Mouse (Mus musculus): ENCODE data around the gene Pdxdc1. TPM values are rescaled to one million over a fixed set of nuclear protein-coding genes. Genes with fewer than 3 reads are reported as not detected.

Gene Pdxdc1
- 100 and 116 TPM in 2 replicates for polyA plus RNA-seq (2014; fragmentation: Nextera tagmentation; extraction: Ambion mirVana)

- Histone ChIP-seq H3K27ac (replicated peaks; ENCODE audit: low read depth, low read length) (peak within 1 kb of the TSS; percentile 81), H3K36me3 (ENCODE audit: control insufficient read depth, insufficient read depth, low read length) (no peaks in the 10 kb centered on the region), H3K9me3 (ENCODE audit: control insufficient read depth, low read length) (no peaks in the 10 kb centered on the region), H3K9ac (ENCODE audit: low read depth, low read length) (peak within 1 kb of the TSS; percentile 94), H3K27me3 (replicated peaks; ENCODE audit: control insufficient read depth, insufficient read depth, low read length) (no peaks in the 10 kb centered on the region), H3K4me2 (ENCODE audit: low read depth, low read length) (peak within 1 kb of the TSS; percentile 78), H3K4me1 (ENCODE audit: control insufficient read depth, insufficient read depth, low read length) (no peaks in the 10 kb centered on the region), H3K4me3 (ENCODE audit: low read depth, low read length) (peak within 1 kb of the TSS; percentile 75)
- peak; percentile 97 for DNase-seq (ENCODE audit: low spot score)
- under 1% methylated on average over 29 of the region's 57 CpGs for WGBS
- ATAC-seq (ENCODE audit: low read depth), result peak; percentile 96
Measured at GRCm38 (mm10) chr16:13902888-13903483, at the start of gene Pdxdc1, which contains the start of gene Mpv17l. TSS of gene Pdxdc1 (minus strand) at chr16:13903131. TSS of gene Mpv17l (plus strand) at chr16:13903161.

- 71% methylated on average over 3 of the region's 3 CpGs for WGBS
- no peak overlapping the region for H3K4me2 ChIP-seq (ENCODE audit: low read depth, low read length)
- H3K27ac ChIP-seq (replicated peaks; ENCODE audit: low read depth, low read length), result no peak overlapping the region
- no peak overlapping the region for H3K9ac ChIP-seq (ENCODE audit: low read depth, low read length)
- no peak overlapping the region for H3K4me3 ChIP-seq (ENCODE audit: low read depth, low read length)
- no peaks in the 10 kb centered on the region for H3K36me3 ChIP-seq (ENCODE audit: control insufficient read depth, insufficient read depth, low read length)
- no peaks in the 10 kb centered on the region for H3K4me1 ChIP-seq (ENCODE audit: control insufficient read depth, insufficient read depth, low read length)
- no peaks in the 10 kb centered on the region for H3K9me3 ChIP-seq (ENCODE audit: control insufficient read depth, low read length)
- ATAC-seq (ENCODE audit: low read depth) (no peak), DNase-seq (ENCODE audit: low spot score) (no peak)
- H3K27me3 ChIP-seq (replicated peaks; ENCODE audit: control insufficient read depth, insufficient read depth, low read length), result no peaks in the 10 kb centered on the region
Measured at GRCm38 (mm10) chr16:13951245-13951644, 48.3 kb upstream of the Pdxdc1 start.

- Histone ChIP-seq H3K4me1 (ENCODE audit: control insufficient read depth, insufficient read depth, low read length) (peaks cover 11% of the 10 kb centered on the region; the same call in 1 of the 2 replicates), H3K27ac (replicated peaks; ENCODE audit: low read depth, low read length) (no peak overlapping the region), H3K9ac (ENCODE audit: low read depth, low read length) (no peak overlapping the region), H3K27me3 (replicated peaks; ENCODE audit: control insufficient read depth, insufficient read depth, low read length) (no peaks in the 10 kb centered on the region), H3K9me3 (ENCODE audit: control insufficient read depth, low read length) (no peaks in the 10 kb centered on the region), H3K4me3 (ENCODE audit: low read depth, low read length) (no peak overlapping the region), H3K36me3 (ENCODE audit: control insufficient read depth, insufficient read depth, low read length) (no peaks in the 10 kb centered on the region), H3K4me2 (ENCODE audit: low read depth, low read length) (no peak overlapping the region)
- WGBS, result 85% methylated on average over 1 of the region's 1 CpGs
- DNase-seq (ENCODE audit: low spot score) (no peak), ATAC-seq (ENCODE audit: low read depth) (no peak)
Measured at GRCm38 (mm10) chr16:13946306-13946705, 43.4 kb upstream of the Pdxdc1 start.

GRCm38 (mm10) chr16:13945153-13945552, 42.2 kb upstream of the Pdxdc1 start:
- H3K4me3 ChIP-seq (ENCODE audit: low read depth, low read length), result no peak overlapping the region
- H3K9ac ChIP-seq (ENCODE audit: low read depth, low read length), result no peak overlapping the region
- H3K4me2 ChIP-seq (ENCODE audit: low read depth, low read length), result no peak overlapping the region
- DNase-seq (ENCODE audit: low spot score) (peak; percentile 66), ATAC-seq (ENCODE audit: low read depth) (peak; percentile 36; the same call in 1 of the 2 replicates)
- H3K27ac ChIP-seq (replicated peaks; ENCODE audit: low read depth, low read length), result peak overlapping the region; percentile 21; the same call in 1 of the 2 replicates
- no peaks in the 10 kb centered on the region for H3K9me3 ChIP-seq (ENCODE audit: control insufficient read depth, low read length)
- no peaks in the 10 kb centered on the region for H3K27me3 ChIP-seq (replicated peaks; ENCODE audit: control insufficient read depth, insufficient read depth, low read length)
- no peaks in the 10 kb centered on the region for H3K36me3 ChIP-seq (ENCODE audit: control insufficient read depth, insufficient read depth, low read length)
- 54% methylated on average over 4 of the region's 4 CpGs for WGBS
- peaks cover 11% of the 10 kb centered on the region; the same call in 1 of the 2 replicates for H3K4me1 ChIP-seq (ENCODE audit: control insufficient read depth, insufficient read depth, low read length)

DNA sequence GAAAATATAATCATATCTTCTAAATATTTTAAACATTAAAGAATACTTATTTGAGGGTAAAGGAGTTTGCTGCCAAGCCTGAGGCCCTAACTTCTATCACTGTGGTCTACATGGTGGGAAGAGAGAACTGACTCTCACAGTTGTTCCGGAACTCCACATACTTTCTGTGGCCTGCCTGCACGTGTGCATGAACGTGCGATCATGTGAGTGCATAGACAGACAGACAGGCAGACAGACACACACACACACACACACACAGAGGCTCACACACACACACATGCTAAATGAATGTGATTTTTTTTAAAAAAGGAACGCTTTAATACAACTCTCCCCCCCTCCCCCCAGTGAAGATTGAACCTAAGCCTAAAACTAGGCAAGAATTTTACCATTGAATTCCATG, 41.8 kb upstream of the Pdxdc1 start:
- no peak overlapping the region for H3K9ac ChIP-seq (ENCODE audit: low read depth, low read length)
- no peak overlapping the region for H3K4me3 ChIP-seq (ENCODE audit: low read depth, low read length)
- no peaks in the 10 kb centered on the region for H3K9me3 ChIP-seq (ENCODE audit: control insufficient read depth, low read length)
- H3K36me3 ChIP-seq (ENCODE audit: control insufficient read depth, insufficient read depth, low read length), result no peaks in the 10 kb centered on the region
- no peaks in the 10 kb centered on the region for H3K27me3 ChIP-seq (replicated peaks; ENCODE audit: control insufficient read depth, insufficient read depth, low read length)
- ATAC-seq (ENCODE audit: low read depth) (peak; percentile 42), DNase-seq (ENCODE audit: low spot score) (peak; percentile 33)
- H3K4me1 ChIP-seq (ENCODE audit: control insufficient read depth, insufficient read depth, low read length), result peaks cover 11% of the 10 kb centered on the region; the same call in 1 of the 2 replicates
- no peak overlapping the region for H3K4me2 ChIP-seq (ENCODE audit: low read depth, low read length)
- WGBS, result 61% methylated on average over 5 of the region's 5 CpGs
- H3K27ac ChIP-seq (replicated peaks; ENCODE audit: low read depth, low read length), result peak overlapping the region; percentile 21; the same call in 1 of the 2 replicates

DNA sequence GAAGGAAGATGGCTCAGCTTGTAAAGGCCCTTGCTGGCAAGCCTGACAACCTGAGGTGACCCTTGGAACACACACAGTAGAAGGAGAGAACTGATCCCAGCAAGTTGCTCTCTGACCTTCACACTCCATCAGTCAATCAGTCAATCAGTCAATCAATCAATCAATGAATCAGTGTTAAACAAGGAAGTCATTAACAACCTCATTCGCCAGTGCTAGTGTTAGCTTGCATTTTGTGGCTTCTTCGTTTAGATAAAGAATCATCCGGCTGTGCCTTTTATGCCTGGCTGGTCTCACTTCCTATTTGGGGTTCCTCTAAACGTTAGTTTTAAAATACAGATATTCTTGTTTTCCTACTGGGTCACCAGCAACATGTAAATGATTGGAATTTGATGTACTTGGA, 41.2 kb upstream of the Pdxdc1 start:
- Histone ChIP-seq H3K27me3 (replicated peaks; ENCODE audit: control insufficient read depth, insufficient read depth, low read length) (no peaks in the 10 kb centered on the region), H3K4me3 (ENCODE audit: low read depth, low read length) (no peak overlapping the region), H3K27ac (replicated peaks; ENCODE audit: low read depth, low read length) (no peak overlapping the region), H3K9me3 (ENCODE audit: control insufficient read depth, low read length) (no peaks in the 10 kb centered on the region), H3K9ac (ENCODE audit: low read depth, low read length) (no peak overlapping the region), H3K4me2 (ENCODE audit: low read depth, low read length) (no peak overlapping the region), H3K36me3 (ENCODE audit: control insufficient read depth, insufficient read depth, low read length) (no peaks in the 10 kb centered on the region), H3K4me1 (ENCODE audit: control insufficient read depth, insufficient read depth, low read length) (peaks cover 11% of the 10 kb centered on the region; the same call in 1 of the 2 replicates)
- no peak for DNase-seq (ENCODE audit: low spot score)
- no peak for ATAC-seq (ENCODE audit: low read depth)
- 29% methylated on average over 4 of the region's 4 CpGs for WGBS

DNA sequence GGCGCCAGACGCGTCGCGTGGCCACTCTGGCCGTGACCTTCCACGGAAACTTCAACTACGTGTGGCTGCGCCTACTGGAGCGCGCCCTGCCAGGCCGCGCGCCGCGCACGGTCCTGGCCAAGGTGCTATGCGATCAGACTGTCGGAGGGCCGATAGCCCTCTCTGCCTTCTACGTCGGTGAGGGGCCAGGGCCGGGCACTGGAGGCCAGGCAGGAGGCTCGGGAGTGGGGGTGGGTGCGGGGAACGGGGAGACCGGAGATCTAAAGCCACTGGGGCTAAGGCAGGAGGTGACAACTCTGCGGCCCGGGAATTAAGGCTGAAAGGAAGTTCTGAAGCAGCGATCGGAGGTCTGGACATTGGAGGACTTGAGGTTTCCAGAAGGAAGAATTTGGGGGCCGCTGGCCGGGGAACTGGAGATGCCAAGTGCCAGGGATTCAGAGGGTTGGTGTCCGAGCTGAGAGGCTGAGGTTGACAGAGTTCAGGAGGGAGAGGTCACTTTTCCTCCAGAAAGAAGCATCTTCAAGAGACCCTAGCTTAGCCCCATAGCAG, 38.0 kb upstream of the Pdxdc1 start:
- peak overlapping the region; percentile 51 for H3K4me3 ChIP-seq (ENCODE audit: low read depth, low read length)
- 5% methylated on average over 20 of the region's 34 CpGs for WGBS
- H3K9ac ChIP-seq (ENCODE audit: low read depth, low read length), result peak overlapping the region; percentile 66
- no peaks in the 10 kb centered on the region for H3K36me3 ChIP-seq (ENCODE audit: control insufficient read depth, insufficient read depth, low read length)
- no peak for DNase-seq (ENCODE audit: low spot score)
- H3K27me3 ChIP-seq (replicated peaks; ENCODE audit: control insufficient read depth, insufficient read depth, low read length), result no peaks in the 10 kb centered on the region
- ATAC-seq (ENCODE audit: low read depth), result peak; percentile 72
- H3K4me2 ChIP-seq (ENCODE audit: low read depth, low read length), result peak overlapping the region; percentile 88
- H3K4me1 ChIP-seq (ENCODE audit: control insufficient read depth, insufficient read depth, low read length), result peaks cover 11% of the 10 kb centered on the region; the same call in 1 of the 2 replicates
- H3K9me3 ChIP-seq (ENCODE audit: control insufficient read depth, low read length), result no peaks in the 10 kb centered on the region
- no peak overlapping the region for H3K27ac ChIP-seq (replicated peaks; ENCODE audit: low read depth, low read length)

GRCm38 (mm10) chr16:13940139-13940846, 37.4 kb upstream of the Pdxdc1 start:
- 4% methylated on average over 17 of the region's 28 CpGs for WGBS
- peak overlapping the region; percentile 51 for H3K4me3 ChIP-seq (ENCODE audit: low read depth, low read length)
- DNase-seq (ENCODE audit: low spot score) (peak; percentile 86), ATAC-seq (ENCODE audit: low read depth) (peak; percentile 95)
- H3K9me3 ChIP-seq (ENCODE audit: control insufficient read depth, low read length), result no peaks in the 10 kb centered on the region
- no peak overlapping the region for H3K27ac ChIP-seq (replicated peaks; ENCODE audit: low read depth, low read length)
- peak overlapping the region; percentile 66 for H3K9ac ChIP-seq (ENCODE audit: low read depth, low read length)
- H3K4me1 ChIP-seq (ENCODE audit: control insufficient read depth, insufficient read depth, low read length), result peaks cover 10% of the 10 kb centered on the region; the same call in 1 of the 2 replicates
- no peaks in the 10 kb centered on the region for H3K36me3 ChIP-seq (ENCODE audit: control insufficient read depth, insufficient read depth, low read length)
- peak overlapping the region; percentile 88 for H3K4me2 ChIP-seq (ENCODE audit: low read depth, low read length)
- H3K27me3 ChIP-seq (replicated peaks; ENCODE audit: control insufficient read depth, insufficient read depth, low read length), result no peaks in the 10 kb centered on the region
